Mouse (Mus musculus): ENCODE results near the gene Tnfrsf11a. TPM values are rescaled to one million over a fixed set of nuclear protein-coding genes. Genes with fewer than 3 reads are reported as not detected.
"Not testable (repeated sequence)": the region's sequence is repeated elsewhere in the genome, so short reads cannot be mapped to it uniquely, and the experiment has no call there.

Gene Tnfrsf11a
- total RNA-seq (2021): 1 to 10 TPM; 3.2 TPM
- long read RNA-seq, experiment 1, full-length matches to known transcripts: 3 of 4 reads
- long read RNA-seq, experiment 1, partial matches to known transcripts: 1 of 4 reads
- long read RNA-seq, experiment 1, other reads (novel, unspliced or antisense): 0 of 4 reads
- long read RNA-seq, experiment 2, full-length matches to known transcripts: 2 of 3 reads
- long read RNA-seq, experiment 2, partial matches to known transcripts: 0 of 3 reads
- long read RNA-seq, experiment 2, other reads (novel, unspliced or antisense): 1 of 3 reads

GRCm38 (mm10) chr1:105780457-105781364 is at the start of gene Tnfrsf11a:
TSS of gene Tnfrsf11a (plus strand) at chr1:105780718.
- DNase-seq (ENCODE audit: low spot score in 2 of 2): peak; percentile 26 to 33

GRCm38 (mm10) chr1:105735318-105735717 is 45.2 kb upstream of the Tnfrsf11a start:
- DNase-seq (ENCODE audit: low spot score in 2 of 2): no peak

- DNase-seq (ENCODE audit: low spot score in 2 of 2): no peak
These were observed 42.2 kb upstream of the Tnfrsf11a start for GRCm38 (mm10) chr1:105738334-105738733.

- no peak for DNase-seq (ENCODE audit: low spot score in 2 of 2)
These were observed 41.0 kb upstream of the Tnfrsf11a start for GRCm38 (mm10) chr1:105739493-105739892.

- no peak for DNase-seq (ENCODE audit: low spot score in 2 of 2)
These were observed 38.0 kb upstream of the Tnfrsf11a start for GRCm38 (mm10) chr1:105742481-105742880.

GRCm38 (mm10) chr1:105746444-105746843 is 34.1 kb upstream of the Tnfrsf11a start:
- no peak for DNase-seq (ENCODE audit: low spot score in 2 of 2)

GRCm38 (mm10) chr1:105746858-105747596 is 33.5 kb upstream of the Tnfrsf11a start:
- no peak for DNase-seq (ENCODE audit: low spot score in 2 of 2)

- DNase-seq (ENCODE audit: low spot score in 2 of 2): no peak
These were observed 32.3 kb upstream of the Tnfrsf11a start for GRCm38 (mm10) chr1:105748091-105748799.

- no peak for DNase-seq (ENCODE audit: low spot score in 2 of 2)
These were observed 28.3 kb upstream of the Tnfrsf11a start for GRCm38 (mm10) chr1:105752196-105752595.

- no peak for DNase-seq (ENCODE audit: low spot score in 2 of 2)
These were observed 27.6 kb upstream of the Tnfrsf11a start for GRCm38 (mm10) chr1:105752944-105753343.

GRCm38 (mm10) chr1:105758798-105759197 is 21.7 kb upstream of the Tnfrsf11a start:
- no peak for DNase-seq (ENCODE audit: low spot score in 2 of 2)

GRCm38 (mm10) chr1:105759422-105760165 is 20.9 kb upstream of the Tnfrsf11a start:
- no peak for DNase-seq (ENCODE audit: low spot score in 2 of 2)

- DNase-seq (ENCODE audit: low spot score in 2 of 2): no peak
These were observed 14.9 kb upstream of the Tnfrsf11a start for GRCm38 (mm10) chr1:105765586-105765985.

- DNase-seq (ENCODE audit: low spot score in 2 of 2): not testable (repeated sequence)
These were observed 14.4 kb upstream of the Tnfrsf11a start for GRCm38 (mm10) chr1:105766099-105766498.

GRCm38 (mm10) chr1:105768397-105768796 is 12.1 kb upstream of the Tnfrsf11a start:
- DNase-seq (ENCODE audit: low spot score in 2 of 2): no peak

GRCm38 (mm10) chr1:105770685-105771084 is 9.8 kb upstream of the Tnfrsf11a start:
- DNase-seq (ENCODE audit: low spot score in 2 of 2): no peak

- no peak for DNase-seq (ENCODE audit: low spot score in 2 of 2)
These were observed 4.1 kb upstream of the Tnfrsf11a start for GRCm38 (mm10) chr1:105776426-105776825.

- DNase-seq (ENCODE audit: low spot score in 2 of 2): no peak
These were observed 450 bp upstream of the Tnfrsf11a start for GRCm38 (mm10) chr1:105780079-105780456.

- no peak for DNase-seq (ENCODE audit: low spot score in 2 of 2)
These were observed 1.1 kb downstream of the Tnfrsf11a start for GRCm38 (mm10) chr1:105781391-105782146.
